ENCODE assay signal across 26 mouse cellular contexts in the genomic region with DNA sequence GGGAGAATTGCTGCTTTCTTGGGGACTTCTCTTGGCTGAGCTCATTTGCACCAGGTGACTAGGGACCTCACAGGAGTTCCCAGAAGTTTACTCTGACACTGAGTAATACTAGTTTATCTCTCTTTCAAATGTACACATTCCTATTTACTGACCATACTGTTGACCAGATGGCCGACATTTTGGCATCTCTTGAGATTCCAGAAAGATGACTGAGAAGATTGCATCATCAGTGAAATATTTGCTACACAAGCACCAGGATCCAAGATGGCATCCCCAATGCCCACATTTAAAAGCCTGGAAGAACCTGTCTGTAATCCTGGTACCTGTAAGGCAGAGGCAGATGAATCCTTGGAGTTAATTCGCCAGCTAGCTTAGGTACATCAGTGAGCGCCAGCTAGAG.
"Had no signal": no experiment of that assay in that cellular context is flagged by ENCODE, and none has a peak within 500 bp of the region (broad histone marks: within the 10 kb centered on the region; RNA-seq: fewer than 3 reads in every experiment).

No protein-coding gene starts in this region.

- H3K27ac ChIP-seq: heart, embryonic 10.5 days; hindbrain, embryonic 10.5 days; hindbrain, embryonic 13.5 days; hindbrain, embryonic 15.5 days; hindbrain, postnatal 0 days; kidney, embryonic 15.5 days; kidney, postnatal 0 days; left cerebral cortex, adult 2 months; limb, embryonic 10.5 days; limb, embryonic 12.5 days; liver, embryonic 13.5 days had no signal

- H3K4me2 ChIP-seq: heart, embryonic 12.5 days; hindbrain, embryonic 13.5 days; hindbrain, embryonic 15.5 days; kidney, embryonic 15.5 days; limb, embryonic 12.5 days; liver, embryonic 11.5 days; liver, embryonic 13.5 days had no signal

- ATAC-seq: hindbrain, postnatal 0 days; intestine, embryonic 16.5 days had no signal

- H3K9ac ChIP-seq: heart, embryonic 12.5 days; hindbrain, embryonic 13.5 days; hindbrain, embryonic 15.5 days; kidney, embryonic 15.5 days; limb, embryonic 12.5 days; liver, embryonic 13.5 days had no signal

- H3K4me3 ChIP-seq: heart, embryonic 10.5 days; heart, embryonic 12.5 days; hindbrain, embryonic 10.5 days; hindbrain, embryonic 13.5 days; hindbrain, embryonic 15.5 days; kidney, embryonic 15.5 days; left cerebral cortex, adult 2 months; limb, embryonic 10.5 days; limb, embryonic 12.5 days; liver, embryonic 13.5 days had no signal

- DNase-seq: gastrocnemius, postnatal 10 days; gastrocnemius, postnatal 25 days; heart, adult 18-20 months; heart, postnatal 10 days; heart, postnatal 4 days; kidney, adult 11 months; kidney, adult 2 months; kidney, adult 9 months; kidney, postnatal 14 days; kidney, postnatal 36 days; layer of hippocampus, adult 9-11 months; liver; liver, embryonic 13.5 days had no signal

- H3K9me3 ChIP-seq: heart, embryonic 10.5 days; heart, embryonic 12.5 days; hindbrain, embryonic 10.5 days; hindbrain, embryonic 13.5 days; hindbrain, embryonic 15.5 days; kidney, embryonic 15.5 days; limb, embryonic 10.5 days; limb, embryonic 12.5 days; liver, embryonic 13.5 days had no signal

- H3K27me3 ChIP-seq: heart, embryonic 12.5 days; hindbrain, embryonic 15.5 days; kidney, embryonic 15.5 days; liver, embryonic 13.5 days had no signal

- H3K36me3 ChIP-seq: heart, embryonic 10.5 days; hindbrain, embryonic 10.5 days; hindbrain, embryonic 13.5 days; hindbrain, embryonic 15.5 days; kidney, embryonic 15.5 days; limb, embryonic 10.5 days; limb, embryonic 12.5 days; liver, embryonic 13.5 days had no signal
